Mouse (Mus musculus): Measurements from ENCODE around the gene Rspo1. TPM values are rescaled to one million over a fixed set of nuclear protein-coding genes. Genes with fewer than 3 reads are reported as not detected.

The Rspo1 gene
- polyA plus RNA-seq, 1 experiment from 2014 or later: 6.9 TPM

- H3K9me3 ChIP-seq: no peaks in the 10 kb centered on the region
- no peak for ATAC-seq (ENCODE audit: low FRiP score, low read depth)
- H3K27me3 ChIP-seq: peaks cover 81% of the 10 kb centered on the region
- no peaks in the 10 kb centered on the region for H3K36me3 ChIP-seq
- no peak overlapping the region for H3K4me2 ChIP-seq (replicated peaks)
- H3K4me3 ChIP-seq: no peak overlapping the region
- no peak overlapping the region for H3K27ac ChIP-seq (replicated peaks)
- H3K4me1 ChIP-seq: peaks cover 37% of the 10 kb centered on the region
- WGBS: 18% methylated on average over 9 of the region's 9 CpGs
- H3K9ac ChIP-seq (replicated peaks): no peak overlapping the region
Measured at GRCm38 (mm10) chr4:124983893-124984526, 2.2 kb upstream of the Rspo1 start.

DNA sequence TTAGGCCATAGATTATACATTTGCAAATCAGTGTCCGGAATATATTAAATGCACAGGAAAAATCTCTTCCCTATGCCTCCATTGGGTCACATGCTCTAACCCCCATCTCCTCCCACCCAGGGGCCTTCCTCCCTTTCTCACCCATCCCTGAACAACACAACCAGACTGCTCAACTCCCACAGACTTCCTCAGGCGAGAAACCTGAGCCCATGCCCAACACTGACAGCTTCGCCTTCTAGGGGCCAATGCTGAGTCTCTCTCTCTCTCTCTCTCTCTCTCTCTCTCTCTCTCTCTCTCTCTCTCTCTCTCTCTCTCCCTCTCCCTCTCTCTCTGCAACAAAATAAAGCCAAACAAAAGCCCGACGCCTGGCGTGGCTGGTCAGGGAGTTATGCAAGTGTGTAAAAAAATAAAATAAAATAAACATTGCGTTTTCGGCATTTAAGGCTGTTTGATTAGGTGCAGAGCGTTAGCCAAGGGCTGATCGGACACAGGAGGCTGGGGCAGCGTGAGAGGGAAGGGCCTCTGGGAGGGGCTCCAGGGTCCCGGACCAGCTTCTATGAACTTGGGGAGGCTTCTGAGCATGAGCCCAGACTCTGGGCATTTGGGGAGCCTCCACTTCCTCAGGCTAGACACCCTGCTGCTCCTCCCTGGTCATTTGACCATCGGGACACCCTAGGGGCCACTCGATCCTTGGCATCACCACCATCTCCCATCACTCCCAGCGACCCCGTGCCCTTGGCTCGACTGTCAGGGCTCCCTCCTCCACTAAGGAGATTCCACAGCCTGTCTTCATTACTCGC, 1.2 kb upstream of the Rspo1 start:
- Histone ChIP-seq H3K9ac (replicated peaks) (no peak overlapping the region), H3K36me3 (no peaks in the 10 kb centered on the region), H3K4me2 (replicated peaks) (peak overlapping the region; percentile 16; the same call in 1 of the 2 replicates), H3K4me1 (peaks cover 40% of the 10 kb centered on the region), H3K4me3 (0 out of 2 replicates have a peak overlapping the region, but pooled peaks have one; percentile 46), H3K27me3 (peaks cover 91% of the 10 kb centered on the region), H3K27ac (replicated peaks) (no peak overlapping the region), H3K9me3 (no peaks in the 10 kb centered on the region)
- 8% methylated on average over 18 of the region's 18 CpGs for WGBS
- ATAC-seq (ENCODE audit: low FRiP score, low read depth): no peak

DNA sequence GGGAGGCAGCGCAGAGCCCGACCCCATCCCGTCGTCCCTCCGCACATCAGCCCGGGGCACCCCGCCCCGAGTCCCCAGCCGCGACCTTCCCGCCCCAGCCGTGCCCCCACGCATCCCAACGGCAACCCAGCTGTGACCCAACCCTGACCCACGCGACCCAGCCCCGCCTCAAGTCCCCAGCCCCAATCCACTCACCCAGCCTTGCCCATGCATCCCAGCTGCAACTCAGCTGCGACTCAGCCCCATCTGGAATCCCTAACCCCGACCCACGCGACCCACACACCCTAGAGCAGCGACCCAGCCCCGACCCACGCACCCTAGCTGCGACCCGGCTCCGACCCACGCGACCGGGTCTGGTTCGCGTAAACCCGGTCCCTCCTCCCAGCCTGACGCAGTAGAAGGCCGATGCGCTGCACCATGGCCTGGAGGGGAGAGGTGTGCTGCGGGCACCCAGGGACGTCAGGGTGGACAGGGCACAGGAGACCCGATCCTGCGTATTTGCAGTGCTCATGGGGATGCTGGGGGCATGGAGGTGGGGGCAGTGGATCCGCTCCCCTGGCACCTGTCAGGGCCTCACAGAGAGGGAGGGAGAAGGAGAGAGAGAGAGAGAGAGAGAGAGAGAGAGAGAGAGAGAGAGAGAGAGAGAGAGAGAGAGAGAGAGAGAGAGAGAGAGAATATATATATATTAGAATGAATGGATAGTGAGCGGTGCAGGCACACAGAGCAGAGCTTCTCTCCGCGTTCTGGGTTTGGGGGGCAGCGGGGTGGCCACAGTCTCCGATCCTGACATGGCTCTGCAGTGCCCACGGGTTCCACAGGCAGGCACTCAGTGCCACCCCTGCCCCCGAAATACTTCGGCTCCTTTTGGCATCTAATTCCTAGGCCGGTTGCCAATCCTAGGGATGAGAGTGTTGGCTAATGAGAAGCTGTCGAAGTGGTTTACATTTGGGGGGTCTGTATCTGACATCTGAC, 795 bp downstream of the Rspo1 start:
- peak overlapping the region; percentile 44 for H3K9ac ChIP-seq (replicated peaks)
- H3K27me3 ChIP-seq: peaks cover 99% of the 10 kb centered on the region
- no peaks in the 10 kb centered on the region for H3K36me3 ChIP-seq
- H3K4me2 ChIP-seq (replicated peaks): peak overlapping the region; percentile 60
- WGBS: 3% methylated on average over 50 of the region's 51 CpGs
- 0 out of 2 replicates have a peak overlapping the region, but pooled peaks have one; percentile 25 for H3K27ac ChIP-seq (replicated peaks)
- no peaks in the 10 kb centered on the region for H3K9me3 ChIP-seq
- H3K4me1 ChIP-seq: peaks cover 53% of the 10 kb centered on the region
- peak overlapping the region; percentile 46 for H3K4me3 ChIP-seq
- ATAC-seq (ENCODE audit: low FRiP score, low read depth): 0 out of 2 replicates have a peak, but pooled peaks have one; percentile 17

- 8% methylated on average over 10 of the region's 10 CpGs for WGBS
- Histone ChIP-seq H3K9ac (replicated peaks) (no peak overlapping the region), H3K4me3 (peak overlapping the region; percentile 46), H3K4me1 (peaks cover 53% of the 10 kb centered on the region), H3K4me2 (replicated peaks) (peak overlapping the region; percentile 21; the same call in 1 of the 2 replicates), H3K27ac (replicated peaks) (no peak overlapping the region), H3K27me3 (peaks cover 93% of the 10 kb centered on the region), H3K9me3 (no peaks in the 10 kb centered on the region), H3K36me3 (no peaks in the 10 kb centered on the region)
- no peak for ATAC-seq (ENCODE audit: low FRiP score, low read depth)
Measured at GRCm38 (mm10) chr4:124987711-124988097, 1.5 kb downstream of the Rspo1 start.

DNA sequence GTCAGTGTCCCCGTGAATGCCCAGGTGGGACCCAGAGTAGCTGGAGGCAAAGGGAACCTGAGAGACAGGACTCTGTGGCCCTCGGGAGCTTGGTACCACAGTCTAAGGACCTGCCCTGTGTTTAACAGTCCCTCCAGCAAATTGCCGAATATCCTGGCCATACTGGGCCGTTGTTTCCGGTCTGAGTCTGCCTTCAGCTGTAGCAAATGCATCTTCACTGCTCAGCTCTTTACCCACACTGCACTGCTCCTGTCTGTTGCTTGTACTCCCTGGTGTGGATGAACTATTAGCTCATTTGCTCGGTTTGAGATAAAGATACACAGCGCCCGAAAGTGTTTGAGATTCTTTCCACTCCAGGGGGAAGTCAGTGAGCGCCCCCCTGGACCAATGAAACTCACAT, 2.2 kb downstream of the Rspo1 start:
- no peak for ATAC-seq (ENCODE audit: low FRiP score, low read depth)
- no peak overlapping the region for H3K4me3 ChIP-seq
- H3K36me3 ChIP-seq: no peaks in the 10 kb centered on the region
- WGBS: 25% methylated on average over 9 of the region's 9 CpGs
- H3K27ac ChIP-seq (replicated peaks): no peak overlapping the region
- peaks cover 90% of the 10 kb centered on the region for H3K27me3 ChIP-seq
- H3K4me2 ChIP-seq (replicated peaks): peak overlapping the region; percentile 21
- H3K9ac ChIP-seq (replicated peaks): no peak overlapping the region
- peaks cover 53% of the 10 kb centered on the region for H3K4me1 ChIP-seq
- no peaks in the 10 kb centered on the region for H3K9me3 ChIP-seq

GRCm38 (mm10) chr4:124989787-124990253, 3.6 kb downstream of the Rspo1 start:
- peaks cover 53% of the 10 kb centered on the region for H3K4me1 ChIP-seq
- peak overlapping the region; percentile 24 for H3K4me3 ChIP-seq

GRCm38 (mm10) chr4:124990325-124990724, 4.1 kb downstream of the Rspo1 start:
- WGBS: 5% methylated on average over 7 of the region's 7 CpGs
- ATAC-seq (ENCODE audit: low FRiP score, low read depth): no peak
- Histone ChIP-seq H3K4me3 (peak overlapping the region; percentile 24), H3K27me3 (peaks cover 71% of the 10 kb centered on the region), H3K4me1 (peaks cover 53% of the 10 kb centered on the region), H3K4me2 (replicated peaks) (peak overlapping the region; percentile 49), H3K9ac (replicated peaks) (peak overlapping the region; percentile 34; the same call in 1 of the 2 replicates), H3K9me3 (no peaks in the 10 kb centered on the region), H3K36me3 (no peaks in the 10 kb centered on the region), H3K27ac (replicated peaks) (peak overlapping the region; percentile 39; the same call in 1 of the 2 replicates)

More at GRCm38 (mm10) chr4:124989787-124990253, 3.6 kb downstream of the Rspo1 start:
- Histone ChIP-seq H3K27me3 (peaks cover 76% of the 10 kb centered on the region), H3K36me3 (no peaks in the 10 kb centered on the region), H3K4me2 (replicated peaks) (peak overlapping the region; percentile 49), H3K9ac (replicated peaks) (peak overlapping the region; percentile 34), H3K9me3 (no peaks in the 10 kb centered on the region), H3K27ac (replicated peaks) (0 out of 2 replicates have a peak overlapping the region, but pooled peaks have one; percentile 39)
- ATAC-seq (ENCODE audit: low FRiP score, low read depth): no peak
- WGBS: 3% methylated on average over 20 of the region's 20 CpGs

DNA sequence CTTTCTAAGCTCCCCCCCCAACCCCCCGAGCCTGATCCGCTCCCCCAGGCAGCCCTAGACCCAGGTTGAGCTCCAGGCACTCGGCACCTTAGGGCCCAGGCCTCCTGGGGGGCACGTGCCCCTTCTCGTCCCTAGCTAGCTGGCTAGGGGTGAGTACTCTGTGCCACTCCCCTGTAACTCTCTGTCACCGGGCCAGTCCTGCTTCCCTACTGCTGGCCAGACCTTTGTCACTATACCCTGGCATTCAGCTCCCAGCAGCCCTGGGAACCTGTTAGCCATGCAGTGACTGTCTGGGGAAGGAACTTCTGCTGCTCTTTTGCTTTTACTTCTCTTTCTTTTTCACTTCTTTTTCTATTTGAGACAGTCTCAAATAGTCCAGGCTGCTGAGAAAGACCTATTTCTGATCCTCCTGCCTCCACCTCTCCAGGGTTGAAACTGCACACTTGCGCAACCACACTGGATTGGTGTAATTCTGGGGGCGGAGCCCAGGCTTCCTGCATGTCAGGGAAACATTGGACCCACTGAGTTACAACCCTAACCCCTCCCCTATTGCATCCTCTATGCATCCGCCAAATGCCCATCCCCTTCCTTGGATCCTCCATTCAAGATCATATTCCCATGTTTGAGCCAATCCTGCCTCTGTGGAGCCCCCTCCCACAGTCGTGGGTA, 11.4 kb downstream of the Rspo1 start:
- no peak for ATAC-seq (ENCODE audit: low FRiP score, low read depth)
- H3K9me3 ChIP-seq: no peaks in the 10 kb centered on the region
- H3K27ac ChIP-seq (replicated peaks): no peak overlapping the region
- no peak overlapping the region for H3K9ac ChIP-seq (replicated peaks)
- H3K36me3 ChIP-seq: no peaks in the 10 kb centered on the region
- no peak overlapping the region for H3K4me3 ChIP-seq
- no peaks in the 10 kb centered on the region for H3K4me1 ChIP-seq
- WGBS: 76% methylated on average over 9 of the region's 10 CpGs
- H3K27me3 ChIP-seq: peaks cover 8% of the 10 kb centered on the region
- H3K4me2 ChIP-seq (replicated peaks): no peak overlapping the region

GRCm38 (mm10) chr4:124999548-124999947, 13.3 kb downstream of the Rspo1 start:
- Histone ChIP-seq H3K36me3 (no peaks in the 10 kb centered on the region), H3K4me2 (replicated peaks) (no peak overlapping the region), H3K27me3 (peaks cover 3% of the 10 kb centered on the region; the same call in 1 of the 2 replicates), H3K9me3 (no peaks in the 10 kb centered on the region), H3K27ac (replicated peaks) (no peak overlapping the region), H3K4me1 (no peaks in the 10 kb centered on the region), H3K9ac (replicated peaks) (no peak overlapping the region), H3K4me3 (no peak overlapping the region)
- 84% methylated on average over 3 of the region's 3 CpGs for WGBS
- ATAC-seq (ENCODE audit: low FRiP score, low read depth): no peak

GRCm38 (mm10) chr4:125002978-125003377, 16.7 kb downstream of the Rspo1 start:
- Histone ChIP-seq H3K4me3 (no peak overlapping the region), H3K4me2 (replicated peaks) (no peak overlapping the region), H3K9me3 (no peaks in the 10 kb centered on the region), H3K4me1 (0 out of 2 replicates have a peak, but pooled peaks cover 2% of the 10 kb centered on the region), H3K27me3 (no peaks in the 10 kb centered on the region), H3K9ac (replicated peaks) (no peak overlapping the region), H3K36me3 (no peaks in the 10 kb centered on the region), H3K27ac (replicated peaks) (no peak overlapping the region)
- 81% methylated on average over 8 of the region's 8 CpGs for WGBS
- ATAC-seq (ENCODE audit: low FRiP score, low read depth): no peak

- Histone ChIP-seq H3K4me3 (no peak overlapping the region), H3K36me3 (no peaks in the 10 kb centered on the region), H3K4me1 (0 out of 2 replicates have a peak, but pooled peaks cover 2% of the 10 kb centered on the region), H3K9me3 (no peaks in the 10 kb centered on the region), H3K27ac (replicated peaks) (no peak overlapping the region), H3K27me3 (no peaks in the 10 kb centered on the region), H3K4me2 (replicated peaks) (no peak overlapping the region), H3K9ac (replicated peaks) (no peak overlapping the region)
- no peak for ATAC-seq (ENCODE audit: low FRiP score, low read depth)
- 61% methylated on average over 12 of the region's 12 CpGs for WGBS
Measured at GRCm38 (mm10) chr4:125004886-125005285, 18.7 kb downstream of the Rspo1 start.

Measured in midbrain, embryonic 12.5 days (tissue).